ENCODE assay signal across 9 mouse cellular contexts in genomic region chr3:35574402-35574801, GRCm38 (mm10).
A peak's percentile ranks its signal among the peaks of the same experiment; 100 is the strongest.
DNase-seq lines count a peak whose midpoint lies in the region; ATAC-seq and TF ChIP-seq lines count a peak whose summit lies in the region.
"Had no signal": no experiment of that assay in that cellular context is flagged by ENCODE, and none has a peak within 500 bp of the region (broad histone marks: within the 10 kb centered on the region; RNA-seq: fewer than 3 reads in every experiment).

No protein-coding gene starts in this region.

- no peak overlapping the region for H3K27ac ChIP-seq in hindbrain, embryonic 15.5 days (replicated peaks)
- H3K27ac ChIP-seq in midbrain, embryonic 10.5 days (replicated peaks) = no peak overlapping the region
- H3K27ac ChIP-seq in stomach, postnatal 0 days (replicated peaks) = no peak overlapping the region
- H3K27ac ChIP-seq: lung, embryonic 15.5 days had no signal

- H3K9ac ChIP-seq in hindbrain, embryonic 15.5 days = no peak overlapping the region
- no peak overlapping the region for H3K9ac ChIP-seq in stomach, postnatal 0 days (ENCODE audit: low read length)
- H3K9ac ChIP-seq: lung, embryonic 15.5 days had no signal

- no peaks in the 10 kb centered on the region for H3K4me1 ChIP-seq in G1E (ENCODE audit: insufficient read depth, low read depth, low read length)
- H3K4me1 ChIP-seq in hindbrain, embryonic 15.5 days (replicated peaks) = 0 out of 2 replicates have a peak, but pooled peaks cover 2% of the 10 kb centered on the region
- H3K4me1 ChIP-seq in midbrain, embryonic 10.5 days = no peaks in the 10 kb centered on the region
- H3K4me1 ChIP-seq in stomach, postnatal 0 days (replicated peaks; ENCODE audit: control insufficient read depth, insufficient read depth) = no peaks in the 10 kb centered on the region
- H3K4me1 ChIP-seq: lung, embryonic 15.5 days had no signal

- H3K4me2 ChIP-seq in hindbrain, embryonic 15.5 days = no peak overlapping the region
- H3K4me2 ChIP-seq in stomach, postnatal 0 days (replicated peaks; ENCODE audit: low read depth) = no peak overlapping the region
- H3K4me2 ChIP-seq: lung, embryonic 15.5 days had no signal

- peak; percentile 79 for TF ChIP-seq CTCF in G1E (IDR thresholded peaks at IDR 0.05; ENCODE audit: low read depth, low read length)
- peak; percentile 77 for TF ChIP-seq CTCF in stomach, postnatal 0 days (IDR thresholded peaks at IDR 0.05; ENCODE audit: low read depth)

- no peaks in the 10 kb centered on the region for H3K36me3 ChIP-seq in G1E (replicated peaks)
- no peaks in the 10 kb centered on the region for H3K36me3 ChIP-seq in hindbrain, embryonic 15.5 days
- H3K36me3 ChIP-seq in midbrain, embryonic 10.5 days = no peaks in the 10 kb centered on the region
- H3K36me3 ChIP-seq in stomach, postnatal 0 days (ENCODE audit: control insufficient read depth, insufficient read depth, low read length) = no peaks in the 10 kb centered on the region
- H3K36me3 ChIP-seq: lung, embryonic 15.5 days had no signal

- WGBS in hindbrain, embryonic 15.5 days = 9% methylated on average over 10 of the region's 10 CpGs
- 22% methylated on average over 10 of the region's 10 CpGs for WGBS in midbrain, embryonic 10.5 days
- WGBS in stomach, postnatal 0 days = 17% methylated on average over 10 of the region's 10 CpGs

- no peak for TF ChIP-seq EP300 in stomach, postnatal 0 days (optimal IDR thresholded peaks at IDR 0.05)

- H3K4me3 ChIP-seq in G1E (ENCODE audit: low read depth, low read length) = no peak overlapping the region
- H3K4me3 ChIP-seq in hindbrain, embryonic 15.5 days = no peak overlapping the region
- H3K4me3 ChIP-seq in midbrain, embryonic 10.5 days = no peak overlapping the region
- no peak overlapping the region for H3K4me3 ChIP-seq in stomach, postnatal 0 days (ENCODE audit: low read depth, low read length)
- H3K4me3 ChIP-seq: lung, embryonic 15.5 days had no signal

- no peak for ATAC-seq in G1E (ENCODE audit: extremely low read depth, insufficient number of reproducible peaks, low FRiP score, poor library complexity, severe bottlenecking)
- peak; percentile 87 for ATAC-seq in hindbrain, embryonic 15.5 days (ENCODE audit: low FRiP score, low read depth)
- ATAC-seq in stomach, postnatal 0 days (ENCODE audit: low FRiP score, low TSS enrichment) = no peak

- DNase-seq in heart, postnatal 14 days = peak; percentile 5 to 34
- no peak for DNase-seq in heart, adult 9 months (ENCODE audit: low spot score in 2 of 2)
- DNase-seq in G1E (ENCODE audit: low spot score) = no peak
- peak; percentile 44 for DNase-seq in embryo, embryonic 11.5 days (ENCODE audit: low read depth, low spot score)
- peak; percentile 70 for DNase-seq in midbrain, embryonic 10.5 days (ENCODE audit: low spot score)
- DNase-seq in stomach, postnatal 0 days (ENCODE audit: low spot score) = peak; percentile 24
- DNase-seq in gastrocnemius, adult 8-10 months (ENCODE audit: low spot score in 2 of 2) = no peak

- H3K9me3 ChIP-seq in G1E (replicated peaks) = no peaks in the 10 kb centered on the region
- no peaks in the 10 kb centered on the region for H3K9me3 ChIP-seq in hindbrain, embryonic 15.5 days
- no peaks in the 10 kb centered on the region for H3K9me3 ChIP-seq in midbrain, embryonic 10.5 days (replicated peaks)
- H3K9me3 ChIP-seq in stomach, postnatal 0 days (ENCODE audit: control insufficient read depth, low read length) = no peaks in the 10 kb centered on the region
- H3K9me3 ChIP-seq: lung, embryonic 15.5 days had no signal

- intact Hi-C loops in heart, postnatal 14 days (cut with DNase I) = no loop called here

- no peaks in the 10 kb centered on the region for H3K27me3 ChIP-seq in G1E (ENCODE audit: insufficient read depth, low read length)
- no peaks in the 10 kb centered on the region for H3K27me3 ChIP-seq in hindbrain, embryonic 15.5 days
- H3K27me3 ChIP-seq in midbrain, embryonic 10.5 days (ENCODE audit: low read depth, poor library complexity, severe bottlenecking) = no peaks in the 10 kb centered on the region
- no peaks in the 10 kb centered on the region for H3K27me3 ChIP-seq in stomach, postnatal 0 days (ENCODE audit: control insufficient read depth, insufficient read depth, low read length)
- H3K27me3 ChIP-seq: lung, embryonic 15.5 days had no signal

Comparison
In these comparisons a context has a peak if more than half of its experiments do, and no peak if none do; other contexts are left out.
1. DNase-seq: peak in heart, postnatal 14 days (2 of 2), embryo, embryonic 11.5 days (single experiment), midbrain, embryonic 10.5 days (single experiment) and stomach, postnatal 0 days (single experiment); none in heart, adult 9 months (0 of 2), G1E (single experiment) and gastrocnemius, adult 8-10 months (0 of 2).